Mouse (Mus musculus) liver, embryonic 15.5 days (tissue): ENCODE data around the gene Metrn. TPM values are rescaled to one million over a fixed set of nuclear protein-coding genes. Genes with fewer than 3 reads are reported as not detected.

Experiments used
- ATAC-seq: fragments of 200-750 bp; cut with Nextera tagmentation; 2 replicates; pipeline ENCODE4 v1.8.0; 2017; ENCODE audit warnings: moderate number of reproducible peaks, mild to moderate bottlenecking, moderate library complexity; ENCODE audit not compliant: insufficient read depth
- H3K27ac ChIP-seq: fragments of 300-500 bp; sonication (generic); replicated peaks from 2 replicates; pipeline ENCODE4 v1.5.1; 2015; ENCODE audit warnings: mild to moderate bottlenecking, inconsistent platforms
- H3K27me3 ChIP-seq: fragments of 300-500 bp; sonication (generic); 2 replicates; pipeline ENCODE4 v1.6.1; 2015; ENCODE audit warnings: mild to moderate bottlenecking, inconsistent platforms
- H3K36me3 ChIP-seq: fragments of 300-500 bp; sonication (generic); replicated peaks from 2 replicates; pipeline ENCODE4 v1.6.1; 2015; ENCODE audit warnings: moderate library complexity, mild to moderate bottlenecking, inconsistent platforms
- H3K4me1 ChIP-seq: fragments of 300-500 bp; sonication (generic); replicated peaks from 2 replicates; pipeline ENCODE4 v1.6.1; 2015; ENCODE audit warnings: inconsistent platforms
- H3K4me2 ChIP-seq: fragments of 300-500 bp; sonication (generic); 2 replicates; pipeline ENCODE4 v1.6.1; 2015; ENCODE audit warnings: moderate library complexity, mild to moderate bottlenecking, inconsistent platforms
- H3K4me3 ChIP-seq: fragments of 300-500 bp; sonication (generic); replicated peaks from 2 replicates; pipeline ENCODE4 v1.5.1; 2015; ENCODE audit warnings: mild to moderate bottlenecking, inconsistent platforms
- H3K9ac ChIP-seq: fragments of 300-500 bp; sonication (generic); 2 replicates; pipeline ENCODE4 v1.6.1; 2015; ENCODE audit warnings: moderate library complexity, mild to moderate bottlenecking, inconsistent platforms
- H3K9me3 ChIP-seq: fragments of 300-500 bp; sonication (generic); replicated peaks from 2 replicates; pipeline ENCODE4 v1.6.1; 2016; ENCODE audit warnings: inconsistent platforms
- WGBS: fragments of 180-500 bp; shearing (Covaris S2); methylation state at CpG from one replicate; pipeline ENCODE4 v1.1.7; 2015; ENCODE audit warnings: mixed read lengths; ENCODE audit not compliant: insufficient replicate concordance; 5-methylcytosine and 5-hydroxymethylcytosine counted together
- polyA plus RNA-seq: library from polyadenylated mRNA; unstranded; fragments of >200 nt; fragmentation: Nextera tagmentation; extraction: Ambion mirVana; gene quantifications from 2 replicates; pipeline ENCODE4 v1.2.1, GENCODE M21; 2015

The Metrn gene
- polyA plus RNA-seq, 1 experiment from 2014 or later: 15.5 TPM

DNA sequence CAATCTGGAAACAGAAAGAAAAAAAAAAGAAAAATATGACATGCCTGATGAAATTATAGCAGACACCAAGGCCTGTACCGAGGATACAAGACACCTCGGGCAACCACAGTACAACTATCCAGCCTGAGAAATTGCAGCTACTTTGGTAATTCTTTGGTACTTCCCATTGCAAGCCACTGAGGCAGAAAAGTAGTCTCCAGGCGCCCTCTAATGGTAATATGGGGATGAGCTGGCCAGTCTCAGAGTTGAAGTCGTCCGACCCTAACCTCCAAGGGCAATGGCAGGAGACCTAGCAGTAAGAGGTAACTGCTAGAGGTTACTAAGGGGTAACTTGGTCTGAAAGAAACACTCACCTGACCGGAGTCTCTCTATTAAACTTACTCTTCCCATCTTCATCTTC, 4.1 kb upstream of the Metrn start:
- no peak overlapping the region for H3K27ac ChIP-seq
- WGBS: 5% methylated on average over 6 of the region's 6 CpGs
- H3K4me1 ChIP-seq: peaks cover 17% of the 10 kb centered on the region
- H3K27me3 ChIP-seq: peaks cover 42% of the 10 kb centered on the region
- H3K9me3 ChIP-seq: no peaks in the 10 kb centered on the region
- no peak overlapping the region for H3K4me2 ChIP-seq
- ATAC-seq: no peak
- H3K36me3 ChIP-seq: no peaks in the 10 kb centered on the region
- no peak overlapping the region for H3K4me3 ChIP-seq
- no peak overlapping the region for H3K9ac ChIP-seq

DNA sequence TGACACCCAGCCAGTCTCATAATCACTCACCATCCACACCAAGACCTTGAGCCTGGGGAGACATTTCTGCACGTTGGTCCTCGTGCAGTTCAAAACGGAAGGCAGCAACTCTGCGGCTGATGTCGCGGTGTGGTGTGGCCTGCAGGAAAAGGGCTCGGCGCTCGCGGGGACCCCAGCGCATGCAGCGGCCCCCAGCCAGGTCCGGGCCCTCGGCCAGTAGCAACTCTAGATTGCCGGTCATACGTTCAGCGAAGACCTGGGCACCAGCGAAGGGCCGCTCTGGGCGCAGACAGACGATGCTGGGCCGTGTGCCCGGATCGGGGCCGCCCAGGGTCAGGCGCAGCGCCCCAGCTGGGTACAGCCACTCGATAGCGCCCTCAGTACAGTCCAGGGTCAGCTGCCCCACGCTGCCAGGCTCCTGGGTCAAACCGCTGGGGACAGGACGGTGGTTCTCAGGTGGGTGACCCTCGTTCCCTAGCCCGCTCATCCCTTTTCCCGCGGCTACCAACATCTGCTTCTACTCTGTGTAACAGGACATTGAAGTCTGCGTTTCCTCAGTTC, 645 bp downstream of the Metrn start:
- under 1% methylated on average over 37 of the region's 37 CpGs for WGBS
- 0 out of 2 replicates have a peak, but pooled peaks have one; percentile 6 for ATAC-seq
- peaks cover 52% of the 10 kb centered on the region for H3K4me1 ChIP-seq

DNA sequence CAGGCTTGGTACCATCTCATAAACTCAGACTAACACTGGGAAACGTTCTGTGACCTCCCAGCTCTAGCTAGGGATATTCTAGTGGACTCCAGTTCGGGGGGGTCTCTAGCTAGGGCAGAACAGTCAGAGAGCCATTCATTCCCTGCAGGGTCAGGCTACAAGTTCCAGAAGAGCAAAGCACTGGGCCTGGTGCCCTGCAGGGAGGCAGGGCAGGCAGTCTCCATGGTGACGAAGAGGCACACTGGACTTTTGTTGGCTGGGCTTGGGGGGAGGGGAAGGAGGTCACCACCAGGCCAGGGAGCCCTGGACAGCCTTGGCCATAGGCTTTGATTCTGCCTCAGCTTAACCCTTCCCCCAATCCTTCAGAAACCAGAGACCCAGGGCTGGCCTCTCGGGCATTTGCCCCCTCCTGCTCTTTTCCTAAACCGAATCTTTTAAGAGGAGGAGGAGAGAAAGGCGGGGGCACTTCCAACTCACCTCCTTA, 1.3 kb downstream of the Metrn start, which contains the start of gene AC134908.4:
Gene AC134908.4 (minus strand): TSS at position 51 of the 484 bp plus-strand sequence.
- Histone ChIP-seq H3K27me3 (no peaks in the 10 kb centered on the region), H3K4me3 (peak within 1 kb of the TSS; percentile 88), H3K36me3 (no peaks in the 10 kb centered on the region), H3K9ac (peak within 1 kb of the TSS; percentile 70), H3K4me1 (peaks cover 58% of the 10 kb centered on the region), H3K9me3 (no peaks in the 10 kb centered on the region), H3K4me2 (peak within 1 kb of the TSS; percentile 96), H3K27ac (0 out of 2 replicates have a peak within 1 kb of the TSS, but pooled peaks have one; percentile 33)
- WGBS: 41% methylated on average over 6 of the region's 6 CpGs
- ATAC-seq: no peak

More for the DNA sequence above, 645 bp downstream of the Metrn start:
- H3K27me3 ChIP-seq: peaks cover 3% of the 10 kb centered on the region; the same call in 1 of the 2 replicates
- peak overlapping the region; percentile 96 for H3K4me2 ChIP-seq
- peak overlapping the region; percentile 88 for H3K4me3 ChIP-seq
- H3K36me3 ChIP-seq: no peaks in the 10 kb centered on the region
- H3K9ac ChIP-seq: peak overlapping the region; percentile 70
- H3K9me3 ChIP-seq: no peaks in the 10 kb centered on the region
- H3K27ac ChIP-seq: 0 out of 2 replicates have a peak overlapping the region, but pooled peaks have one; percentile 33

DNA sequence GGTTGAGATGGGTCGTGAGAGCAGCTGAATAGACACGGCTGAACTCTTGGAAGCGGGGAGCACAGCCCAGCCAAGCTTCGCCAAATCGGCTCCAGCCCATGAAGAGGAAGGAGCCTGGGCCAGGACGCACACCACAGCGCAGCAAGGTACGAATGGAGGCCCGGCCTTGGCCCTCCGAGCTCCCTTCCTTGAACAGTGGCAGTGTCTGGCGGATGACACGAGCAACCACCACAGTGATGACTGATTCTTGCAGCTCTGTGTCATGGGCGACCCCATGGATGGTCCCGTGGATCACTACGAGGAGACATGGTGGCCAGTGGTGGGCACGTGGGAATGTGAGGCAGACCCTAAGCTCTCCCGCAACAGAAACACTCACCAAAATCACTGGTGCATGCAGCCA, 1.9 kb downstream of the Metrn start:
- Histone ChIP-seq H3K36me3 (no peaks in the 10 kb centered on the region; the same call in 1 of the 2 replicates), H3K4me1 (peaks cover 62% of the 10 kb centered on the region), H3K27ac (no peak overlapping the region), H3K4me3 (no peak overlapping the region), H3K27me3 (no peaks in the 10 kb centered on the region), H3K9ac (no peak overlapping the region), H3K9me3 (no peaks in the 10 kb centered on the region), H3K4me2 (peak overlapping the region; percentile 96; the same call in 1 of the 2 replicates)
- no peak for ATAC-seq
- 82% methylated on average over 17 of the region's 17 CpGs for WGBS

DNA sequence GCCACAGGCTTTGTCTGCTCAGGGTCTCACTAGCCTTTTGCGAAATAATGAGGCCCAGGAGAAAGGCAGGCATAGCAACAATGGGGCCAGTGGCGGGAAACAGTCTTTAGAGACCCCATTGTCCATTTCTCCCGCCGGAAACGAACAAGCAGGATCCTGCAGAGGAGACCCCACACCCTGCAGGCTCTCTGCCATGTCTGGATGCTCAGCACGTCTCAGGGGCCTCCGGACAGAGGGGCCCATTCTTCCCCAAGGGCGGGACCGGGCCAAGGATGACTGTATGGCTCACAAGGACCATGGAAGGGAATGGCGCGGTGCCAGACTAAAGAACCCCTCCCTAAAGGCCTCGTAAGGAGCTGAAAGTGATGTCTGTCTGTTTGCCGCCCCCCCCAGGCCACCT, 2.7 kb downstream of the Metrn start:
- no peaks in the 10 kb centered on the region for H3K27me3 ChIP-seq
- no peak overlapping the region for H3K4me3 ChIP-seq
- H3K9ac ChIP-seq: no peak overlapping the region
- H3K27ac ChIP-seq: no peak overlapping the region
- no peak for ATAC-seq
- WGBS: 77% methylated on average over 13 of the region's 13 CpGs
- no peaks in the 10 kb centered on the region for H3K9me3 ChIP-seq
- peaks cover 8% of the 10 kb centered on the region; the same call in 1 of the 2 replicates for H3K36me3 ChIP-seq
- peaks cover 62% of the 10 kb centered on the region for H3K4me1 ChIP-seq
- no peak overlapping the region for H3K4me2 ChIP-seq

DNA sequence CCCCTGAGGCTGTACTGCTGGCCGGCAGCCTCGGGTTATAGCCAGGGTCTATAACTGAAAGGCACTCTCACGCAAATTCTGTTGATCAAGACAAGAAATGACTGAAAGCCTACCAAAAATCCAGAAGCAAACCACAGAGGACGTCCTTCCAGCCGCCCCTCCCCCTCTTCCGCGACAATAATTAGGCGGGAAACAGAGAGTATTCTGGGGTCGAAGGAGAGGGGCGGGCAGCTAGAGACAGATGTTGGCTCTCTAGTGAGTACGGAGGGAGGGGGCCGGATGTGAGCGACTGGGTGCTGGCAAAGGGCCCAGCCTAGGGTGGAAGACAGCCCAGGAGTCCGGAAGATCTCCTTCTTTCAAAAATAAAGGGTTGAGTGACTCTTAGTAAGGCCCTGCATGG, 4.3 kb downstream of the Metrn start, which contains the start of gene Fam173a:
Gene Fam173a (minus strand): TSS at position 287 of the 400 bp plus-strand sequence.
- Histone ChIP-seq H3K27ac (peak within 1 kb of the TSS; percentile 89), H3K27me3 (no peaks in the 10 kb centered on the region), H3K4me2 (peak within 1 kb of the TSS; percentile 95), H3K9me3 (no peaks in the 10 kb centered on the region), H3K36me3 (peaks cover 13% of the 10 kb centered on the region), H3K9ac (peak within 1 kb of the TSS; percentile 68), H3K4me1 (peaks cover 61% of the 10 kb centered on the region), H3K4me3 (peak within 1 kb of the TSS; percentile 84)
- peak; percentile 53 for ATAC-seq
- WGBS: under 1% methylated on average over 14 of the region's 14 CpGs

DNA sequence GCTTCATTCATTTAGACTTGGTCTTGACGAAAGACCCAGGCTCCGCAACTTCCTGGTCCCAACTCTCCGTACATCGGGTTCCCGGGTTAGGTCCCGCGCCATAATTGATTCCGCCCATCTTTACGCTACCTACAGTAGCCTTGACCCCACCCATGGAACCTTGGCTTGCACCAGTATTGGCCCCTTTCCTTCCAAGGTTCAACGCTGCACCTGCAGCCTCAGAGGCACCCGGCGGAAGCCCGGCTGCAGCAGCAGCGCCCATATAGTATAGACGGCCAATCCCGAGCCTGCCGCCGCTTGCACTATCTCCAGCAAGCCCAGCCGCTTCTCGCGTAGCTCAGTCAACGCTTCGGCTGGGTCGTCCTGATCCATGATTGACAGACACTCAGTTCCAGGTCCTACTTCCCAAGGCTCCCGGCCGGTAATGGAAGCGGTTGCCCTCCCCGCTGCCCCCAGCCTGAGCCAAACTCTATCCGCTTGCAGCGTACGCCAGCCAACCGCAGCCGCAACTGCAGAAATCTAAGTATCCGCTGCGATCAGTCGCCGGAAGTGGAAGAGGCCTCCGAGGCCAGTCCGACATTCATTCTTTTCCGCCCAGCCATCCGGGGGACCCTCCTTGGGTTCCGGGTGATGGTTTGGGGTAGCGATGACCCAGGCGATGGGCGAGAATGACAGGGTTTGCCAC, 5.0 kb downstream of the Metrn start:
- Histone ChIP-seq H3K27ac (peak overlapping the region; percentile 89), H3K27me3 (no peaks in the 10 kb centered on the region)
- WGBS: under 1% methylated on average over 45 of the region's 45 CpGs

DNA sequence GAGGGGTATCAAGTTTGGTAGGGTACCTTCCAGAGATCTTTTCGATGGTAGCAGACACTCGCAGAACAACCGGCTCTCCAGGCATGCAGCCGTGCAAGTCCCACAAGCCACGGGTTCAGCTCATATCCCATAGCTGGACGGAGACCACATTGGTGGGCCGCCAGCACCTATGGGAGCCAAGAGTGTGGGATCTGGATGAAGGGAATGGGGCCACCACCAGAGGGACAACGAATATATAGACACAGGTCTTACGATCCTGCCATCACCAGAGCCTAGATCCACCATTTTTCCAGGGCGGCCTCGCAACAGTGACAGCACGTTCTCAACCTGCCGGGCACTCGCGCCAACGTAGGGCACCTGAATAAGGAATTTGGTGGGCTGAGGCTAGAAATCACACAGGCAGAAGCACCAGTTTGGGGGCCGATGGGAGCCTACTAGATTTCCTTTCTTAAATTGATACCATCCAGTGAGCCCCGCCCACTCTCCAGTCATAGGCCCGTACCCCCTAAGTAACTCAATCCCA, 5.6 kb downstream of the Metrn start:
- H3K4me3 ChIP-seq: peak overlapping the region; percentile 84
- 33% methylated on average over 19 of the region's 19 CpGs for WGBS
- no peaks in the 10 kb centered on the region for H3K27me3 ChIP-seq
- ATAC-seq: no peak
- H3K36me3 ChIP-seq: peaks cover 13% of the 10 kb centered on the region
- H3K4me2 ChIP-seq: peak overlapping the region; percentile 95
- H3K27ac ChIP-seq: peak overlapping the region; percentile 89
- H3K4me1 ChIP-seq: peaks cover 49% of the 10 kb centered on the region
- no peaks in the 10 kb centered on the region for H3K9me3 ChIP-seq
- H3K9ac ChIP-seq: peak overlapping the region; percentile 68

More for the DNA sequence above, 5.0 kb downstream of the Metrn start:
- peak overlapping the region; percentile 68 for H3K9ac ChIP-seq
- H3K9me3 ChIP-seq: no peaks in the 10 kb centered on the region
- peaks cover 55% of the 10 kb centered on the region for H3K4me1 ChIP-seq
- ATAC-seq: peak; percentile 71
- H3K36me3 ChIP-seq: peaks cover 13% of the 10 kb centered on the region
- H3K4me3 ChIP-seq: peak overlapping the region; percentile 84
- peak overlapping the region; percentile 95 for H3K4me2 ChIP-seq

DNA sequence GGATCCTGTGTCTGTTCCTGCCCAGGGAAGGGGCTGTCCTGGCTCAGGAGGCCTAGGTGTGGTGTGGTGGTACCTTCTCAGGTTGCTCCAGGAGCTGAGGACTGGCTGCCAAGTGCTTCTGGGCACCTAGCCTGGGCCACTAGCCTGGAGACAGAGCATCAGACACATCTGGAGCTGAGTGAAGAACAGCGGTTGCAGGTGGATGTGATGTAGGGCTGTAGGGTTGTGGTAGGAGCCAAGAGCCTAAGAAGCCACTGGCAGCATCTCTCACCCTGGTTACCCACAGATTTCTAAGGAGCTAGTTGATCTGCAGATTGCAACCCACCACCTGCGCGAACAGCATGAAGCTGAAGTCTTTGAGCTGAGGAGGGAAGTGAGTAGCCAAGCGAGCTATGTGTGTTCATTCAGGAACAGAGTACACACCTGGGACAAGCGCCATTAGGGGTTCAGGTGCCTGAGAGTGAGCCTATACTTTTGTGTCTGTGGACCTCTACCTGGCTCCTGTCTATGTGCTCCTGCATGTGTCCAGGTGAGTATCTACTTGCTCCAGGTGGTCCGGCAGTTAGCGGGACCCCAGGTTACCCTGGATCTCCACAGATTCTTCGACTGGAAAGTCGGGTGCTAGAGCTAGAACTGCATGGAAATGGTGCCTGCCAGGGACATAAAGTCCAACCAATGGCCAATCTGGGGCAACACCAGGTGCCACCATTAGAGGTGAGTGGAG, 10.0 kb downstream of the Metrn start:
- Histone ChIP-seq H3K9ac (no peak overlapping the region), H3K4me1 (peaks cover 35% of the 10 kb centered on the region), H3K27me3 (no peaks in the 10 kb centered on the region), H3K36me3 (peaks cover 24% of the 10 kb centered on the region), H3K27ac (no peak overlapping the region), H3K4me2 (no peak overlapping the region), H3K4me3 (no peak overlapping the region), H3K9me3 (no peaks in the 10 kb centered on the region)
- no peak for ATAC-seq
- WGBS: 73% methylated on average over 9 of the region's 9 CpGs

DNA sequence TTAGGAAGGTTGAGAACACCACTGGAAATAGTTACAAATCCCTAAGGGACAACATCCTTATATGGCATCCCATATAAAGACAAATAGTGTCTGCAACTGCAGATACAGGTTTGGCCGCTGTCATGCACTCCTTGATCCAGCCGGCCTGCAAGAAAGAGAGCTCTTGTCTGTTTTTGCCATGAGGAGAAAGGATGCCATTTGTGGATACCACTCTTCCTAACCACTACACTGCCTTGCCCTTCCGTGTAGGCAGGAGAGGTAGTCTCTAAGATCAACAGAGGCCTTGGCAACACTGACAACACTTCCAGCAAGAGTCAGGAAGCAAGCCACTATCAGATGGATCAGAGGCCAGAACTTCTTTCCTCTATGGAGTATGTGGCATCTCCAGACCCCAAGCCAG, 10.7 kb downstream of the Metrn start, which contains the start of gene Ccdc78:
Gene Ccdc78 (plus strand): TSS at position 301 of the 400 bp plus-strand sequence.
- ATAC-seq: no peak
- 71% methylated on average over 3 of the region's 3 CpGs for WGBS
- Histone ChIP-seq H3K27ac (peak within 1 kb of the TSS; percentile 74), H3K9ac (peak within 1 kb of the TSS; percentile 68), H3K4me1 (peaks cover 28% of the 10 kb centered on the region), H3K4me2 (peak within 1 kb of the TSS; percentile 87), H3K27me3 (no peaks in the 10 kb centered on the region), H3K36me3 (peaks cover 30% of the 10 kb centered on the region), H3K4me3 (peak within 1 kb of the TSS; percentile 80), H3K9me3 (no peaks in the 10 kb centered on the region)
